Mouse (Mus musculus) liver, adult 2 months (tissue): ENCODE results near the gene Man2a2.

Experiments
- CTCF ChIP-seq: fragments of 200-500 bp; IDR thresholded peaks from 2 replicates; pipeline ENCODE4 v1.5.1; 2011; ENCODE audit warnings: low read depth, low read length, control low read depth
- POLR2A ChIP-seq: fragments of 200-500 bp; IDR thresholded peaks from 2 replicates; pipeline ENCODE4 v1.6.1; 2011; ENCODE audit warnings: low read length, control low read depth; ENCODE audit not compliant: insufficient read depth; ENCODE audit errors: extremely low read depth

- TF ChIP-seq POLR2A (no peak), CTCF (no peak)
These were observed 27.7 kb downstream of the Man2a2 start for GRCm38 (mm10) chr7:80343270-80344018.
